Mouse (Mus musculus): ENCODE results near the gene Casp1. TPM values are rescaled to one million over a fixed set of nuclear protein-coding genes. Genes with fewer than 3 reads are reported as not detected.

The Casp1 gene
- polyA plus RNA-seq, 1 experiment from 2014 or later: 0.62 TPM

DNA sequence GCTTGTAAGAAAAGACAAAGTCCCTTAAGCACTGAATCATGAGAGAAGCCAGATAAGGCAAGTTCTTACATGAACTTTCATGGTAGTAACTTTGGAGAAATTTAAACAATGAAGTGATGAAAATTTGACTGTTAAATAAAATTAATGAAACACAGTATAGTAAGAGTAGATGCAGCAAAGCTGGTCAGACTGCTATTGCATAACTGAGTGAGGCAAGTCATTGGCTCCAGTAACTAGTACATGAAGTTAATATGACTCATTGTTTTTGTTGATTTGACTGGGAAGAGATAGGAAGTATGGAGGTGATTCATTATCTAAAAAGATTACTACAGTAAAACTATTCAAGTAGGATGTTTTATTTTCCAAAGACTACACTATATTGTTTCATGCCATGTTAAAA, 58.5 kb downstream of the Casp1 start:
- Histone ChIP-seq H3K4me1 (replicated peaks; ENCODE audit: insufficient read depth, low read length) (no peaks in the 10 kb centered on the region), H3K36me3 (ENCODE audit: insufficient read depth, low read length) (no peaks in the 10 kb centered on the region), H3K9me3 (replicated peaks; ENCODE audit: low read length) (no peaks in the 10 kb centered on the region), H3K27ac (no peak overlapping the region), H3K4me2 (ENCODE audit: low read length) (no peak overlapping the region), H3K27me3 (ENCODE audit: insufficient read depth, low read length) (no peaks in the 10 kb centered on the region), H3K4me3 (replicated peaks; ENCODE audit: low read depth, low read length) (no peak overlapping the region), H3K9ac (ENCODE audit: low read depth, low read length) (no peak overlapping the region)
- ATAC-seq (replicated peaks; ENCODE audit: low FRiP score, low read depth): no peak
- DNase-seq (ENCODE audit: low spot score): no peak
- no peak for TF ChIP-seq CTCF (IDR thresholded peaks at IDR 0.05; ENCODE audit: low read depth)

Other genes starting within 250 kb of the Casp1 start
- gene Casp4, start 10.3 kb downstream of the Casp1 start, polyA plus RNA-seq (2015; fragmentation: Nextera tagmentation; extraction: Ambion mirVana): 5.6 and 6.5 TPM in 2 replicates
- 8.1 and 8.2 TPM in 2 replicates for gene Casp12, start 46.9 kb downstream of the Casp1 start, polyA plus RNA-seq (2015; fragmentation: Nextera tagmentation; extraction: Ambion mirVana)